Mouse (Mus musculus) CH12.LX (cell line): ENCODE measurements at regions not wholly inside any gene's neighbourhood (a gene's known extent, or its start where the extent isn't known, plus 50 kb on each side); places are given as distances from the start of the nearest gene placed in this dataset.

Experiments used
- CHD1 ChIP-seq: IDR thresholded peaks from 2 replicates; pipeline ENCODE4 v1.6.1; 2012; ENCODE audit warnings: low read depth, low read length, improper control_type of control experiment, inconsistent platforms
- USF1 ChIP-seq: IDR thresholded peaks from 2 replicates; pipeline ENCODE4 v1.6.1; 2014; ENCODE audit warnings: low read depth, mild to moderate bottlenecking, inconsistent platforms, low read length, improper control_type of control experiment

- TF ChIP-seq USF1 (no peak), CHD1 (no peak)
Observed at GRCm38 (mm10) chr6:94935706-94936105, 181.3 kb upstream of the Kbtbd8 start.
